Mouse (Mus musculus): ENCODE data around the gene Cldn3.

- TF ChIP-seq CTCF (conservative IDR thresholded peaks at IDR 0.05; ENCODE audit: insufficient read depth, insufficient read length, low read depth, low read length) (peak; percentile 86), POLR2A (IDR thresholded peaks at IDR 0.05; ENCODE audit: low read depth, low read length) (no peak)
These were observed 20.6 kb upstream of the Cldn3 start for GRCm38 (mm10) chr5:134965473-134965851.

All from kidney, adult 2 months (tissue).